Mouse (Mus musculus) small intestine, adult 2 months (tissue): ENCODE results near the gene Ktn1. TPM values are rescaled to one million over a fixed set of nuclear protein-coding genes. Genes with fewer than 3 reads are reported as not detected.

Experiments used
- H3K27ac ChIP-seq: fragments of 200-500 bp; 2 replicates; pipeline ENCODE4 v1.5.1; 2012; ENCODE audit warnings: low read depth, low read length, control low read depth, inconsistent platforms; ENCODE audit not compliant: insufficient read depth
- H3K27me3 ChIP-seq: fragments of 200-500 bp; 2 replicates; pipeline ENCODE4 v1.6.1; 2012; ENCODE audit warnings: mild to moderate bottlenecking, moderate library complexity, low read length, inconsistent platforms; ENCODE audit not compliant: control insufficient read depth, insufficient read depth
- H3K36me3 ChIP-seq: fragments of 200-500 bp; 2 replicates; pipeline ENCODE4 v1.6.1; 2012; ENCODE audit warnings: mild to moderate bottlenecking, low read length, control low read depth, inconsistent platforms; ENCODE audit not compliant: control insufficient read depth, insufficient read depth
- H3K4me1 ChIP-seq: fragments of 200-500 bp; 2 replicates; pipeline ENCODE4 v1.6.1; 2012; ENCODE audit warnings: low read length, inconsistent platforms, mixed read lengths; ENCODE audit not compliant: control insufficient read depth, insufficient read depth, insufficient read length
- H3K4me3 ChIP-seq: fragments of 200-500 bp; 2 replicates; pipeline ENCODE4 v1.5.1; 2012; ENCODE audit warnings: low read depth, mild to moderate bottlenecking, control low read depth, inconsistent platforms, low read length, moderate library complexity
- CTCF ChIP-seq: fragments of 200-500 bp; IDR thresholded peaks from 2 replicates; pipeline ENCODE4 v1.5.1; 2012; ENCODE audit warnings: low read depth, mild to moderate bottlenecking, control low read depth, inconsistent platforms, low read length, moderate library complexity, mixed read lengths; ENCODE audit not compliant: insufficient replicate concordance, insufficient read length; ENCODE audit errors: extremely low read depth
- POLR2A ChIP-seq: fragments of 200-500 bp; IDR thresholded peaks from 2 replicates; pipeline ENCODE4 v1.6.1; 2012; ENCODE audit warnings: low read depth, mild to moderate bottlenecking, control low read depth, inconsistent platforms, low read length, moderate library complexity
- WGBS: fragments of 180-500 bp; shearing (Covaris S2); methylation state at CpG from one replicate; pipeline ENCODE4 v1.1.7; 2018; 5-methylcytosine and 5-hydroxymethylcytosine counted together
- polyA plus RNA-seq: library from polyadenylated mRNA; depleted of rRNA; stranded (reverse); fragments of >200 nt; gene quantifications from 2 replicates; pipeline ENCODE4 v1.2.3, GENCODE M21; 2012; rRNA removed

Ktn1 gene
- polyA plus RNA-seq: 0.80 and 1.6 TPM in 2 replicates

GRCm38 (mm10) chr14:47648218-47648617 is at the start of gene Ktn1:
Ktn1 (plus strand) TSS chr14:47648448.
- no peaks in the 10 kb centered on the region for H3K27me3 ChIP-seq
- TF ChIP-seq POLR2A (no peak), CTCF (no peak)
- peaks cover 3% of the 10 kb centered on the region; the same call in 1 of the 2 replicates for H3K4me1 ChIP-seq
- WGBS: 48% methylated on average over 5 of the region's 5 CpGs
- H3K36me3 ChIP-seq: no peaks in the 10 kb centered on the region; the same call in 1 of the 2 replicates
- peak within 1 kb of the TSS; percentile 68 for H3K27ac ChIP-seq
- peak within 1 kb of the TSS; percentile 89 for H3K4me3 ChIP-seq

DNA sequence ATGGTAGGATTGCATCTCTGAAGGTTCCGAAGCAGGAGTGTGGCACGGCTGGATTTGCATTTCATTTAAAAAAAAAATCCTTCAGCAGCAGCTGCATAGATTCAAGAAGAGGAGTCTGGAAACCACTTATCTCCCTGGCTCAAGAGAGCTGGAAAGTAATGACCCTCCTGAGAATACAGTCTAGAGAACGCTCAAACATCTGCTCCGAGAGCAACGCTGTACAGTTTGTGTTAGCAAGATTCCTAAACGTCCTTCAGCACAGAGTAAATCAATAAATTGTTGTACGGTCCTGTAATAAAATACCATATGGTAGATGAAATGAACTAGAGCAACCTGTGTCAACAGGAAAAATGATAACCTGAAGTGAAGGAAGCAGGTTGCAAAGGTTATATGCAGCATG is 35.0 kb upstream of the Ktn1 start:
- Histone ChIP-seq H3K27me3 (no peaks in the 10 kb centered on the region), H3K4me1 (peaks cover 7% of the 10 kb centered on the region; the same call in 1 of the 2 replicates), H3K36me3 (no peaks in the 10 kb centered on the region), H3K27ac (no peak overlapping the region), H3K4me3 (no peak overlapping the region)
- WGBS: 17% methylated on average over 7 of the region's 7 CpGs
- TF ChIP-seq POLR2A (no peak), CTCF (no peak)

DNA sequence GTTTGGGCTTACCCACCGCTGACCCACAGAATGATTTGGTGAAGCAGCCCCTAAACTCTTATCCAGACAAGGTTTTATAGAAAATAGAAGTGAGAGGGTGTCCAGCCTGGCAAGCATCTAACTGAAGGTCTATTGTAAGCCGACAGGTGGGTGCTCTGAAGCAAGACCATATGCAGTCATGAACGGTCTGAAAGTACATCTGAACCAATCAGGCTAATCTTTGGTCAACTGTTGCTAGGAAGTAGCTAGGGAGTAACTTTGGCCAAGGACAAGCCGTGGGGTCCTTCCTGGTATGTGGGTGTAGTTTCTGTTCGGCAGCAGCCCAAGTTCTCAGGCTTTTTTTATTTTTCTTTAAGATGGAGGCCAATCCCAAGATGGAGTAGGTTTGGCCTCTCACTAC is 29.4 kb upstream of the Ktn1 start:
- Histone ChIP-seq H3K4me3 (no peak overlapping the region), H3K27ac (no peak overlapping the region), H3K27me3 (no peaks in the 10 kb centered on the region), H3K4me1 (no peaks in the 10 kb centered on the region), H3K36me3 (no peaks in the 10 kb centered on the region)
- no peak for TF ChIP-seq CTCF
- TF ChIP-seq POLR2A: no peak
- WGBS: 72% methylated on average over 5 of the region's 5 CpGs

GRCm38 (mm10) chr14:47621901-47622300 is 26.3 kb upstream of the Ktn1 start:
- Histone ChIP-seq H3K27me3 (no peaks in the 10 kb centered on the region), H3K4me3 (no peak overlapping the region), H3K27ac (no peak overlapping the region), H3K36me3 (no peaks in the 10 kb centered on the region), H3K4me1 (no peaks in the 10 kb centered on the region)
- 85% methylated on average over 5 of the region's 5 CpGs for WGBS
- no peak for TF ChIP-seq CTCF
- TF ChIP-seq POLR2A: no peak

DNA sequence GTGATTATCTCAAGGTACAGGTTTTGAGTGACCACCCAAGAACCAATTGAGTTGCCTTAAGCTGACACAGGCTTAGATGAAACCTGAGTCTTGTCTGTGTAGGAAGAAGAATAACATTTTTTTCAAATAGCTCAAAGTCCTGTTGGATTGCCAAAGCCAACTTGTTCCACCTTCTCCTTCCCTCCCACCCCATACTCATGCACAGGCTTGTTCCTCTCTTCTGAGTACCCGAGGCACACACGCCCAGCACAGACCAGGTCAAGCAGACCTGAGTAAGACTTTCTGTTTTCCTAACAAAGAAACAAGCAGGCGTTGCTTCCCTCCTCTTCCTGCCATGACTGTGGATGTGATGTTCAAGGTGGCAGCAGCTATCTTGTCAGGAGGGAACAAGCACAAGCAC is 23.4 kb upstream of the Ktn1 start:
- Histone ChIP-seq H3K4me1 (no peaks in the 10 kb centered on the region), H3K27ac (no peak overlapping the region), H3K27me3 (no peaks in the 10 kb centered on the region), H3K4me3 (peak overlapping the region; percentile 20; the same call in 1 of the 2 replicates), H3K36me3 (no peaks in the 10 kb centered on the region)
- TF ChIP-seq CTCF (no peak), POLR2A (no peak)
- 29% methylated on average over 3 of the region's 3 CpGs for WGBS

- TF ChIP-seq CTCF (no peak), POLR2A (no peak)
- Histone ChIP-seq H3K4me3 (no peak overlapping the region), H3K27ac (no peak overlapping the region), H3K4me1 (no peaks in the 10 kb centered on the region), H3K27me3 (no peaks in the 10 kb centered on the region), H3K36me3 (no peaks in the 10 kb centered on the region)
- 57% methylated on average over 4 of the region's 4 CpGs for WGBS
Observed at GRCm38 (mm10) chr14:47626143-47626542, 22.1 kb upstream of the Ktn1 start.

GRCm38 (mm10) chr14:47626812-47627211 is 21.4 kb upstream of the Ktn1 start:
- H3K4me3 ChIP-seq: no peak overlapping the region
- no peaks in the 10 kb centered on the region for H3K36me3 ChIP-seq
- 61% methylated on average over 2 of the region's 2 CpGs for WGBS
- no peak for TF ChIP-seq CTCF
- no peak for TF ChIP-seq POLR2A
- H3K4me1 ChIP-seq: no peaks in the 10 kb centered on the region
- H3K27me3 ChIP-seq: no peaks in the 10 kb centered on the region
- H3K27ac ChIP-seq: no peak overlapping the region
